Mouse (Mus musculus): ENCODE results near the gene Setdb1. TPM values are rescaled to one million over a fixed set of nuclear protein-coding genes. Genes with fewer than 3 reads are reported as not detected.
A peak's percentile ranks its signal among the peaks of the same experiment; 100 is the strongest.
"Not testable (repeated sequence)": the region's sequence is repeated elsewhere in the genome, so short reads cannot be mapped to it uniquely, and the experiment has no call there.

Setdb1 gene
- 10 to 100 TPM; 46.0 to 47.1 TPM for total RNA-seq (2021)
- long read RNA-seq, full-length matches to known transcripts: 4 of 29 reads
- long read RNA-seq, partial matches to known transcripts: 4 of 29 reads
- long read RNA-seq, other reads (novel, unspliced or antisense): 21 of 29 reads

DNA sequence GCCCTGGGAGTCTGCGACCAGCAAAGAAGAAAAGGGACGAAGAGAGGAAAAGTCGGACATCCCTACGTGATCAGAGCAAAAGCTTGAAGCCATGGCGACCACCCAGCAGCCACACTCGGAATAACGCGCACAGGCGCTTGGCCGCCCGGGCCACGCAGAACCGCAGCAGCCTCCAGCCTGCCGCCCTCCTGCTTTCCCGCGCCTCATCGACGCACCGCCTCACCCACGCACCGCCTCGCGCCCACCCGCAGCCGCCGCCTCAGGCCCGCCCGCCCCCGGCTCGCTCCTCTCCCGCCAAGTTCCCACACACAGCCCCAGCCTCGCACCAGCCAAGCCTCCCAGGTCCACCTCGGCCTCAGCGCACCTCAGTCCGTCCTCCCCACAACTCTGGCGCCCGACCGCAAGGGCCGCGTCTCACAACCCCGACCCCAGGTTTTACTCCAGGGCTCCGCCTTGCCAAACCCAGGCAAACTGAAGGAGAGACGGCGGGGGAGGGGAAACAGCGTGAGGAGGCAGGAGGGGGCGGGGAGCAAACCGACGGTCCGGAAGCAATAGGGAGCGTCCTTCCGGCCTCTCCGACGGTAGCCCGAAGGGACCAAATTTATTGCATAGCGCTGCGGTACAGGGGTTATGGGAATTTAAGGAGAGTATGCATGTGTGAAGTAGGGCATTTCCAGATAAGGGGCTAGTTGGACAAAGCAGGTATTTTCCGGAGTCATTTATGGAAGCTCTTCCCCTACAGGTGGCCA, at the start of gene Setdb1:
Setdb1 (minus strand) TSS at position 502 of the 749 bp plus-strand sequence.
- peak; percentile 95 to 97 for DNase-seq (ENCODE audit: low spot score in 2 of 2)

DNA sequence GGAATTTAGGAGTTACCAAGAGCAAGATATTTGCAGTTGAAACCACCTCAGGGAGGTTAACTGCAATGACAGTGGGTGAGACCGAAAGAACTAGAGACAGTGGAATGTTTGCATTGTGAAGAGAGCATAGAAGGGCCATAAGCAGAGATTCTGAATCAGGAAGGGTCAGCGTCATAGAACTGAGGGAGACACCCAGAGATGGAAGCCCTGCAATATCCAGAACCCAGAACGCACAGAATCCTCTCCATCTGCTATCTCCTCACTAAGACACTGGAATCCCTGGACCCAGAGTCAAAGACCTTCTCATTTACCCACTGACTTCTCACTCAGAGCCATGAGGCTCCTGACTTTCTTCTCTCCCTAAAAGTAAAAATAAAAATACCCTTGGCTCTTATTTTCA, 45.7 kb upstream of the Setdb1 start, which contains the start of gene 4930558C23Rik:
4930558C23Rik (minus strand) TSS at position 101 of the 400 bp plus-strand sequence.
- no peak for DNase-seq (ENCODE audit: low spot score in 2 of 2)

DNA sequence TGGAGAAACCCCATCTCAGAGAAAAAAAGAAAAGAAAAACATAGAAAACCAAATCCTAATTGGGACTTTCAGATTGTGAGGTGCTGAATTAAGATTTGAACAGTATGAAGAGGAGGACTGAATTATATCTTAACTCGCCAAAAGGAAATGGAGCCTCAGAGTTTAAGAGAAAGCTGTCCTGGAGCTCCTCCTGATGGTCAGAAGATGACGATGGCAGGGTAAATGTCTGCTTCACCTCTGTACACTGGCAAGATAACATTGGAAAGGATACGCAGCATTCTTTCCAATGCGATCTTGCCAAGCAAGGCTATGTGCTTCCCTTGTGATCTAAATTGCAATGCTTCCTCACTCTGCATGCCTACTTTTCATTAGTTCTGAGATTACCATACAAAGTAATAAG, 37.4 kb upstream of the Setdb1 start:
- DNase-seq (ENCODE audit: low spot score in 2 of 2): peak in 1 of 2 experiments; percentile 18

DNA sequence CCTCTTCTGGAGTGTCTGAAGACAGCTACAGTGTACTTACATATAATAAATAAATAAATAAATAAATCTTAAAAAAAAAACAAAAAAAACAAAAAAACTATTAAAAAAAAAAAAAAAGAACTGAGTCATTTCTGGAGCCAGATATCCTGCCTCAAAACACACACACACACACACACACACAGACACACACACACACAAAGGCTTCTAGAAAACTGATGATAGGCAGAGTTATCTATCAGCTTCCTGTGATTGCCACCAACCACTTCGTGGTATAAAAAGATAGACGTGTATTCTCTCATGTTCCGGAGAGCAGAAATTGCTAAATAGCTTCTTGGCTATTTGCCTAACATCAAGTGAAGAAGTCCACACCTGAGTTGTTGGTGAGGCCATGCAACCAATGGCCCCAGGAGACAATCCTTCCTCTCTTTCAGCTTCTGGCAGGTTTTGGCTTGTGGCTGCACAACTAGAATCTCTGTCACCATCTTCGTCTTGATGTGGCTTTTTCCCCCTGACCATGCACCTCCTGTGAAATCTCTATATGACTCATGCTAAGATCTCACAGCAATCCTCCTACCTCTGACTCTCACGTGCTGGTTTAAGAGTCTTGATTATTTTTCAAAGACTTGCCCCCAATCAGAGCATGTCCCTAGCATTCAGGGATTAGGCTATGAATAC, 28.5 kb upstream of the Setdb1 start:
- DNase-seq (ENCODE audit: low spot score in 2 of 2): no peak

DNA sequence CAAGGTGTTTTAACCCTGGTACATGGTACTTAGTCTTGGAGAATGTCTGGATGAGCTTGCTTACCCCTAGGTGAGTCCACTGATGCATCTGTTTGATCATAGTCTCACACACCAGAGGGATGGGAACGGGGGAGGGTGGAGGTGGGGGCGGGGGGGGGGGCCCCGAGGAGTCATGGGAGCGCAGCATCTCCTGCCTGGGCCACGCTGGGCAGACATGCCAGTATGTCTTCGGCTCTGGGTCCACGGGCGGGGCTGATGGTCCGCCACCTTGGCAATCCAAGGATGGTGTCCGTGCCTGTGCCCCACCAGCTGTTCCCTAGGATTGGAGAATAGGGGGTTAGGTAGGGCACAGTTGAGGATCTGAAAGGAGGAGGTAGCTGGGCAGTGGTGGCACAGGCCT, 16.2 kb upstream of the Setdb1 start:
- no peak for DNase-seq (ENCODE audit: low spot score in 2 of 2)

DNA sequence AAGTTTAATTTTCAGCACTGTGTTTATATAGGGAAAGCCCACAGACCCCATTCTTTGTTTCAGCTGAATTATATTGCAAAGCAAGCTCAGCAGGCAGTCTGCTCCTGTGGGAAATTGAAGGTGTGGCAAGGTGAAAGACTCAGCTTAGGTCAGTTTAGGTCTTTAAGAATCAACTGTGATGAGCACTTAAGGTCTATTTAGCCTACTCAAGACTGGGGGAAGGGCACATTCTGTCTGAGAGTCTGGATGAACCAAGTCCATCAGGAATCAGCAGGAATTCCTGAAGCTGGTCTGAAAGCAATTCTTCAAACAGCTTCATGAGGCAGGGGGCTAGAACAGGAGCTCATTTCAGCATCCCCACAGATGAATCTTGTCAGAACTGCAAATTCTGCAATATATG, 13.1 kb upstream of the Setdb1 start:
- DNase-seq (ENCODE audit: low spot score in 2 of 2): no peak

DNA sequence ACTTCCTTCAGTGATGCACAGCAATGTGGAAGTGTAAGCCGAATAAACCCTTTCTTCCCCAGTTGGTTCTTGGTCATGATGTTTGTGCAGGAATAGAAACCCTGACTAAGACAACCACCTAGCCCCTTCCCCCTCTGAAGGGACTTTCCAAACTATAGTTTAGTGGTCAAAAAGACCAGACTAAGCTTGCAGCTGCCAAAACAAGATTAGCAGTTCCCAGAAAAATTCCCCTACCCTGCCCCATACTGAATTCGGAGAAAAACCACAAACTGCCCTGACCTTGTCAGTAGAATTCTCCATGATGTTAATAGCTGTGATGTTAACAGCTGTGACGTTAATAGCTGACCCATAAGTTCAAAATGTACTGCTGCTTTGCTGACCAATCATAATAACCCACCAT, 3.3 kb upstream of the Setdb1 start:
- DNase-seq (ENCODE audit: low spot score in 2 of 2): not testable (repeated sequence)

DNA sequence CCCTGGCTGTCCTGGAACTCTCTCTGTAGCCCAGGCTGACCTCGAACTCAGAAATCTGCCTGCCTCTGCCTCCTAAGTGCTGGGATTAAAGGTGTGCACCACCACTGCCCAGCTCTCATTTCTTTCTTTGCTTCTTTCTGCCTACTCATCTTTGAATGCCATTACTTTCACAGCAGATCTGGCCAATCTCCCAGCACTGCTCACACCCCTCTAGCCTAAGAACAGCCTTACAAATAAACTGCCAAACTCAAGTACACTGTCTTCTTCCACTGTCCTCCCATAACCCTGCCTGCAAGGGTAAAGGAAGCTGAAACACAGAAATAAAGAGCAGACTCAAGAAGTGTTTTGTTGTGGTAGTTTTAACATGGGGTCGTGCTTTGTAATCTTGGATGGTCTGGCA, 744 bp upstream of the Setdb1 start:
- no peak for DNase-seq (ENCODE audit: low spot score in 2 of 2)

DNA sequence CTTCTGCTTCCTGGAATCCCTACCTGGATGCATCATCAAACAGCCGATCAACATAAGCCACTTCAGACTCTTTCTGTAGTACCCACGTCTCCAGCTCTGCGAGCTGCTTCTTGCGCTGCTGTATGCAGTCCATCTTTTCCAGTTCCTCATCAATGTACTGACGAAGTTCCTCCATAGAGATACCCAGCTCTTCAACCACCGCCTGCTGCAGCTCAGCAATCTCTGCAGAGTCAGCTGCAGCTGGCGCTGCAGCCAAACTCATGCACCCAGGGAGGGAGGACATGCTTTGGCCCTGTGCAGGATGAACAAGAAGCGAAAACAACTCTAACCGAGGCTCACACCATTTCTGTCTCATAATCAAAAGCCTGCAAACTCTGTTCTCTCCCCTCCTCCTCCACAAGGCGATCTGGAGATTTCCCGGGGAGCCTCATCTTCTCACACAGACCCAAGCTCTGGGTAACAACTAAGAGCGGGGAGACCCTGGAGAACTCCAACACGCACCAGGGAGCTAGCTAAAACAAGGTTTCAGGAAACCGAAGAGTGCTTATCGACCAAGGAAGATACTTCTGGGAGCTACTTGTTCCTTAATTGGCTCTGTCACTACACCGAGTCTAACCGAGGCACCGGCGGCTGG, 974 bp downstream of the Setdb1 start:
- DNase-seq (ENCODE audit: low spot score in 2 of 2): not testable (repeated sequence)

DNA sequence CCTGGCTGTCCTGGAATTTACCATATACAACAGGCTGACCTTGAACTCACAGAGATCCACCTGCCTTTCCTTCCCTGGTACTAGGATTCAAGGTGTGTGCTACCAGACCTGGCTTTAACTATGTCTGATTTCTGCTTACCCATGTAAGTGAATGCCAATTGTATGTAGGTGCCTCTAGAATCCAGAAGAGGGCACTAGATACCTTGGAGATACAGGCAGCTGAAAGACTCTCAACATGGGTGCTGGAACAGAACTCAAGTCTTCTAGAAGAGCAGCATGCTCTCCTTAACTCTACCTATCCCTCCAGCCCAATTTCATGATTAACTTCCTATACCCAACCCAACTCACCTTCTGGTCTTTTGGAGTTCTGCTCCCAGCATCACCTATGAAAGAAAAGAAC, 7.5 kb downstream of the Setdb1 start:
- DNase-seq (ENCODE audit: low spot score in 2 of 2): no peak

DNA sequence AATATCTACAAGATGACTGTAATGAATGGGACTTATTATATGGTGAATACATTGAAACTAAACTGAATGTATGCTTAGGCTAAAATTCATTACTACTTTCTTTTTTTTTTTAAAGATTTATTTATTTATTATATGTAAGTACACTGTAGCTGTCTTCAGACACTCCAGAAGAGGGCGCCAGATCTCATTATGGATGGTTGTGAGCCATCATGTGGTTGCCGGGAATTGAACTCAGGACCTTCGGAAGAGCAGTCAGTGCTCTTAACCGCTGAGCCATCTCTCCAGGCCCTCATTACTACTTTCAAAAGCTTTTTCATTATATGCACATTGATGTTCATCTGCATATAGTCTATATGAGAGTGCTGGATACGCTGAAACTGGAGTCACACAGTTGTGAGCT, 8.7 kb downstream of the Setdb1 start:
- DNase-seq (ENCODE audit: low spot score in 2 of 2): not testable (repeated sequence)

DNA sequence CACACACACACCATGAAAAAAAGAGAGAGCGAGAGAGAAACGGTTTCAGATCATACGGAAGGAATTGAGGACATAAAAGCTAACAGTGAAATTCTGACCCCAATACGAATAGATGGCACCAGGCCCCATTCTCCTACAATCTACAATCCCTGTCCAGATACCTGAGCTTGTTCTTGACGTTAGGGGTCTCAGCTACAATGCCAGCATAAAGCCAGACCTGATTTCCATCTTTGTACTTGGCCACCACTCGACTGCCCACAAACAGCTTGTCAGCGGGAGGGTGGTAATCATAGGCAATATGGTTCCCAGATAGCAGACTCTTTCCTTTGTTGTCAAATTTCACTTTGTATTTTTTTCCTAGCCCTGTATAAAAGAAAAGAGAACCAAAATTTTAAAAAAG, 10.5 kb downstream of the Setdb1 start:
- DNase-seq (ENCODE audit: low spot score in 2 of 2): no peak

DNA sequence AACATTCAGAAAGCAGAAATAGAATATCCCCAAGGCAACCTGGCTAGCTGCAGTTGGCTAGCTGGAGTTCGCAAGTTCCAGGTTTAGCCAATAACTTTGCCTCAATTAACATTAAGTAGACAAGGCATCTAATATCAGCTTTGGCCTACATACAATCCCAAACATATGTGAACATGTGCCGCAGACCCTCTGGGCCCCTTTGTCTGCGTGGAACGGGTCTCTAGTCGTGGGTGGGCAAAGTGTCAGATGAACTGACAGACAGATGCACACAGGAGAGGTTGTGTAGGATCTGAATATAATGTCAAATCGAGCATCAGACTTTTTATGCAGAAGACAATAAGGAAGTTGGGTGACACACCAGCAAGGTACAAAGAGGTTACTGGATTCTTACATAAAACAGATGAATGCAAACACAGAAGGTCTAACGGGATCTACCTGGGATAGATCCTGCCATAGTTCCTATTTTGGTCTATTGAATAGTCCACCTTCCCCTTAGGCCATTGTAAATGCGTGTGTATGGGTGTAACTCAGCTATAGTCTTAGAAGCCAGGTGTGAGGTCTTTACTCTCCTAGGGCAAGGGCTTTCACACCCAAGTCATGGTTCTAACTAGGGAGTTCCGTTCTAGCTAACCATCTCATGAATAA, 13.5 kb downstream of the Setdb1 start:
- DNase-seq (ENCODE audit: low spot score in 2 of 2): not testable (repeated sequence)

DNA sequence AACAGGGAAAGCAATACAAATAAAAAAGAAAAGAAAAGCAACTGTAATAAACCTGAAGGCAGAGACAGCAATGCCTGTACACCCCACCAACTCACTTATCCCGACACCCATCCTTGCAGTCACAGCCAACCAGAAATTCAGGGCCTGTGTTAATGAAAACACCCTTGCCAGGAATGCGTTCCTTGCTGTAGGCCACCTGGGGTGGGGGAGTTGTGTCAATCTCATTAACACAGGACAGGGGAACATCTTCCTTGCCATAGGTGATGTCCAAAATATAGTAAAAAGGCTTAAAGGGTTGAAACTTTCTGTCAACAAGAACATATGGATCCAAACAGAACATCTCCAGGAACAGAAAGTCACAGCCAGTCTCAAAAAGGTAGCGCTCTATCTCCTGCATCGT, 18.8 kb downstream of the Setdb1 start:
- no peak for DNase-seq (ENCODE audit: low spot score in 2 of 2)

DNA sequence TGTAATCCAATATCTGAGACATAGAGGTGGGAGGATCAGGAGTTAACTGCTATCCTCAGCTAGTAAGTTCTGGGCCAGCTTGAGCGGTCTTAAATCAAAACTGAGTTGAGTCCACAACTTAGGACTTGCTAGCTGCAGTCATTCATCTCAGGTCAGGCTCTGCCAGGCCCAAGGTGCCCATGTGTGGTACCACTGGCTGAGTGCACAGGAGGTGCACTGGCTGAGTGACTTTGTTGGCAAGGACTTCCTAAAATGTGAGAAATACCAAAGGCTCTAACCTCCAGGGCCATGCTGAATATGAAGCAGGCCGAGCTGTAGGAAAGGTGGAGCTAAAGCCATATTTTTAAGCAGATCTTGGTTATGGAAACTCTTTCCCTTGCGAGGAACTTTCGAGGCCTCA, 19.7 kb downstream of the Setdb1 start:
- DNase-seq (ENCODE audit: low spot score in 2 of 2): no peak

DNA sequence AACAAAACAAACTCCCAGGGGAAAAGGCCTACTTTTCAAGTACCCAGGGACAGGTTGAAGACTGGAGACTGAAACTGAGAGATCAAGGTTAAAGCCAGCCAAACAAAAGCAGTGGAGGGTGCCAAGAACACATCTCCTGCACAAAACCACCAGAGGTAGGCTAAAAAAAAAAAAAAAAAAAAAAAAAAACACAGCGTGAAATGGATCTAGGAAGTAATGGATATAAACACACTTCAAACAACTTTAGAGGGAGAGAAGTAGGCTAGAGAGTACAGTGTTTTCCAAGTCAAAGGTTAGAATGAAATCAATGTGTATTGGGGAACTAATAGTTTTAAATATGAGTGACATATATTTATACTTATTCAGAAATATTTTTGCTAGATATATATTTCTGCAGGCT, 25.5 kb downstream of the Setdb1 start:
- DNase-seq (ENCODE audit: low spot score in 2 of 2): no peak

DNA sequence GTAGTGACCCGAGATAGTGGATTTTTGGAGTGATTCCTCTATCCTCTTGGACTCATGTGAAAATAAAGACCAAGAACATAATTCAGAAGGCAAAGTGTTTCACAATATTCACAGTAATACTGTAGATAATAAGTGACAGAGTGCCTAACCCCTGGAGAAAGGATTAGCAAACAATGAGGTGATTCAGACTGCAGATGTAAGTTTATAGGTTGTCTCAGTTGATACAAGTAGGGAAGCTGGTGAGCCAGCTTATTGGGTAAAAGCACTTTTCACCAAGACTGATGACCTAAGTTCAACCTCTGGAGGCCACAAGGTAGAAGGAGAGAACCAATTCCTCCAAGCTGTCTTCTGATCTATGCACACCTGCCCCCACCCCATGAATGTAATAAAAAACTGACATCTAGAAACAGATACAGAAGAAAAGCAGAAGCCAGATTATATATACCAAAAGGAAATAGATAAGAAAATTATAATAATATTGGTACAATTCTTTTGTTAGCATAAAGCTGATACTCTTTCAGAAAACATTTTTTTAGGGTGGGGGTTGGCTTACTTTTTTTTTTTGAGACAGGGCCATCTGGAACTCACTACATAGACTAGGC, 28.1 kb downstream of the Setdb1 start:
- no peak for DNase-seq (ENCODE audit: low spot score in 2 of 2)

DNA sequence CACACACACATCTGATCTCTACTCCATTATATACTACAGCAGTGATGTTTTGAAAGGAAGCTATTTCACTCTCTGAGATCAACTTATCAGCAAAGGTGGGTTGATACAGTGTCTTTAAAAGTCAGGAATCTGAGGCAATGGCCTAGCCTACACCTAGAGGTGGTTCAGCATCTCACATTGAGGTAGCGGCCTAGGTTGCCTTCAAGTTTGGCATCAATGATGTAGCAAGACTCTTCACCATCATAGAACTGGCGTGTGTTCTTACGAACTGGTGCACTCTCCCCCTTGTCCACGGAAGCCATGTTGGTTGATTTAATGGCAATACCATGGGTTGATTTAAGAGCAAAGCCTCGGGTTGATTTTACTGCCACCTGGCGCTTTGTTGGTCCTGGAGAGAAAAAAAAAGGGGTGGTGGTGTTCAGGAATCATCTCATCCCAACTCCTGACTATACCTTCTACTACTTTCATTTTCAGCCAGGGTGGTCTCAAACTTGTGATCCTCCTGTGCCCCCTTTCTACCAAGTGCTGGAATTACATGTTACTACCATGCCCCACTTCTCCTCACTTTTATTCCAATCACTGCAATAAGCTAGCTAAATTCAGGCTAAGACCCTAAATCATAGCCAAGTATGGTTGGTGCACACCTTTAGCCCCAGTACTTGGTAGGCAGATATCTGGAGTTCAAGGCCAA, 32.4 kb downstream of the Setdb1 start:
- DNase-seq (ENCODE audit: low spot score in 2 of 2): no peak

DNA sequence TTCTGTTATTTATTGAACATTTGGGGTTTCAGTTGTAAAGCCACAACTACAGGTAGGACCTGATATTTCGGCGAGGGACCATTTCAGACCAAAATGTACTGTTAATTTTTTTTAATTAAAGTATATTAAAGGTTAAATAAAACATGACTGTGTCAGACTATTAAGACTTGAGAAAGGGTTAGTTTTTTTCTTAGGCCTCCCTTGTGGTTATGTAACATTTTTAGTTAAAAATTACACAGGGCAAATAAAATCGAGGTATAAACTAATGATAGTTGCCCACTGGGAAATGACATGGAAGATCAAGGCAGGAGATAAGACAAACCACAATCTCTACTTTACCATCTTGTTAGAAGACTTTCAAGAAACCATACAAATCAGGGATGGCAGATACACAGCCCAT, 33.6 kb downstream of the Setdb1 start:
- DNase-seq (ENCODE audit: low spot score in 2 of 2): no peak
